Mouse (Mus musculus) forebrain, embryonic 14.5 days (tissue): ENCODE results near the gene Tmprss5. TPM values are rescaled to one million over a fixed set of nuclear protein-coding genes. Genes with fewer than 3 reads are reported as not detected.

ENCODE experiments used
- ATAC-seq: fragments of 200-750 bp; cut with Nextera tagmentation; 2 replicates; pipeline ENCODE4 v1.8.0; 2017; ENCODE audit warnings: mild to moderate bottlenecking, moderate library complexity
- DNase-seq: peaks from one replicate; pipeline ENCODE4 v3.0.0-alpha.2; 2015; ENCODE audit warnings: low spot score
- H3K27ac ChIP-seq: fragments of 300-500 bp; sonication (generic); 2 replicates; pipeline ENCODE4 v1.5.1; 2014; ENCODE audit warnings: low read depth, mild to moderate bottlenecking, control low read depth, low read length, moderate library complexity
- H3K27me3 ChIP-seq: fragments of 300-500 bp; sonication (generic); replicated peaks from 2 replicates; pipeline ENCODE4 v1.6.1; 2014; ENCODE audit warnings: low read length, control low read depth, mixed read lengths; ENCODE audit not compliant: control insufficient read depth, insufficient read depth
- H3K36me3 ChIP-seq: fragments of 300-500 bp; sonication (generic); 2 replicates; pipeline ENCODE4 v1.6.1; 2014; ENCODE audit warnings: low read length, control low read depth; ENCODE audit not compliant: control insufficient read depth, insufficient read depth
- H3K4me1 ChIP-seq: fragments of 300-500 bp; sonication (generic); 2 replicates; pipeline ENCODE4 v1.6.1; 2014; ENCODE audit warnings: antibody characterized with exemption, low read length, control low read depth; ENCODE audit not compliant: control insufficient read depth, insufficient read depth
- H3K4me2 ChIP-seq: fragments of 300-500 bp; sonication (generic); 2 replicates; pipeline ENCODE4 v1.6.1; 2014; ENCODE audit warnings: mild to moderate bottlenecking, control low read depth, low read length
- H3K4me3 ChIP-seq: fragments of 300-500 bp; sonication (generic); 2 replicates; pipeline ENCODE4 v1.5.1; 2014; ENCODE audit warnings: low read depth, low read length, control low read depth
- H3K9ac ChIP-seq: fragments of 300-500 bp; sonication (generic); 2 replicates; pipeline ENCODE4 v1.6.1; 2014; ENCODE audit warnings: mild to moderate bottlenecking, low read length, control low read depth, moderate library complexity
- H3K9me3 ChIP-seq: fragments of 300-500 bp; sonication (generic); replicated peaks from 2 replicates; pipeline ENCODE4 v1.6.1; 2016; ENCODE audit warnings: low read length, control low read depth, mixed read lengths; ENCODE audit not compliant: control insufficient read depth
- WGBS: fragments of 180-500 bp; shearing (Covaris S2); extraction: QIAGEN DNeasy Blood & Tissue Kit; methylation state at CpG from one replicate; pipeline ENCODE4 v1.1.7; 2014; 5-methylcytosine and 5-hydroxymethylcytosine counted together
- polyA plus RNA-seq: library from polyadenylated mRNA; unstranded; fragments of >200 nt; fragmentation: Nextera tagmentation; extraction: Ambion mirVana; gene quantifications from 2 replicates; pipeline ENCODE4 v1.2.1, GENCODE M21; 2014

The Tmprss5 gene
- polyA plus RNA-seq, 1 experiment from 2014 or later, result 1.3 TPM

DNA sequence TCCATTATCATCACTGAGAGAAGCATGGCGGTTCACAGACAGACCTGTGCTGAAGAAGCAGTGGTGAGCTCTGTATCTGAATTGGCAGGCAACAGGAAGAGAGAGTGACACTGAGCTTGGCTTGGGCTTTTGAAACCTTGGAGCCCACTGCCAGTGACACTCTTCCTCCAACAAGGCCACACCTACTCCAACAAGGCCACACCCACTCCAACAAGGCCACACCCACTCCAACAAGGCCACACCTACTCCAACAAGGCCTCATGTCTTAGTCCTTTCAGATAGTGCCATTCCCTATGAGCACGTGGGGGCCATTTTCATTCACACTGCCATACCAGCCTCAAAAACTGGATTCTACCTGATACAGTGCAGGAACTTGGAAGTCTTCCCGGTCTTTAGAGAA lies 17.8 kb downstream of the Tmprss5 start:
- no peaks in the 10 kb centered on the region for H3K36me3 ChIP-seq
- H3K27ac ChIP-seq, result no peak overlapping the region
- WGBS, result 94% methylated on average over 3 of the region's 3 CpGs
- DNase-seq, result no peak
- H3K4me2 ChIP-seq, result no peak overlapping the region
- H3K27me3 ChIP-seq, result no peaks in the 10 kb centered on the region
- ATAC-seq, result no peak
- peaks cover 8% of the 10 kb centered on the region for H3K4me1 ChIP-seq
- H3K4me3 ChIP-seq, result no peak overlapping the region
- no peak overlapping the region for H3K9ac ChIP-seq
- no peaks in the 10 kb centered on the region for H3K9me3 ChIP-seq

- no peak overlapping the region for H3K9ac ChIP-seq
- no peaks in the 10 kb centered on the region for H3K9me3 ChIP-seq
- H3K4me1 ChIP-seq, result peaks cover 8% of the 10 kb centered on the region
- peak; percentile 88 for ATAC-seq
- H3K4me3 ChIP-seq, result no peak overlapping the region
- WGBS, result 0% methylated on average over 1 of the region's 1 CpGs
- no peaks in the 10 kb centered on the region for H3K27me3 ChIP-seq
- peak; percentile 81 for DNase-seq
- no peak overlapping the region for H3K27ac ChIP-seq
- H3K4me2 ChIP-seq, result no peak overlapping the region
- H3K36me3 ChIP-seq, result no peaks in the 10 kb centered on the region
These were observed 21.3 kb downstream of the Tmprss5 start for GRCm38 (mm10) chr9:49102328-49102727.

DNA sequence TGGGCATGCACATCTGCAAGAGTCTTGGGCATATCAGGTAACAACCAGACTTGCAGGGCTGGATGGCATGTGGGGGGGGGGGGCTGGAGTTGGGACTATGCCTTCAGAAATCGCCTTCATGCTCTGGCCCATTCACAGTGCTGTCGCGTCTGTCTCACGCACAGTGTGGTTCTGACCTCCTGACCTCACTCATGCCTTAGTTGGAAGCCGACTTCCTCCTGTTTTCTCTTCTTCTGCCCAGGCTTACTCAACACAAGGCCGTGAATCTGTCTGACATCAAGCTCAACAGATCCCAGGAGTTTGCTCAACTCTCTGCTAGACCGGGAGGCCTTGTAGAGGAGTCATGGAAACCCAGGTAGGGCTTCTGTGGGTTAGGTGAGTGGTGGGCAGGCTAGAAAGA lies 28.0 kb downstream of the Tmprss5 start:
- no peak overlapping the region for H3K9ac ChIP-seq
- H3K27ac ChIP-seq, result no peak overlapping the region
- H3K4me2 ChIP-seq, result no peak overlapping the region
- H3K4me1 ChIP-seq, result no peaks in the 10 kb centered on the region
- H3K27me3 ChIP-seq, result no peaks in the 10 kb centered on the region
- ATAC-seq (no peak), DNase-seq (no peak)
- no peaks in the 10 kb centered on the region for H3K36me3 ChIP-seq
- 67% methylated on average over 7 of the region's 7 CpGs for whole genome bisulfite sequencing
- no peak overlapping the region for H3K4me3 ChIP-seq
- no peaks in the 10 kb centered on the region for H3K9me3 ChIP-seq

GRCm38 (mm10) chr9:49110476-49111220 lies 29.6 kb downstream of the Tmprss5 start:
- no peaks in the 10 kb centered on the region for H3K27me3 ChIP-seq
- 42% methylated on average over 6 of the region's 6 CpGs for WGBS
- no peaks in the 10 kb centered on the region for H3K4me1 ChIP-seq
- no peak for ATAC-seq
- no peak overlapping the region for H3K27ac ChIP-seq
- H3K36me3 ChIP-seq, result no peaks in the 10 kb centered on the region
- no peak for DNase-seq
- no peaks in the 10 kb centered on the region for H3K9me3 ChIP-seq
- H3K4me2 ChIP-seq, result no peak overlapping the region
- H3K4me3 ChIP-seq, result no peak overlapping the region
- H3K9ac ChIP-seq, result no peak overlapping the region

GRCm38 (mm10) chr9:49111296-49111695 lies 30.2 kb downstream of the Tmprss5 start:
- Histone ChIP-seq H3K4me3 (no peak overlapping the region), H3K9me3 (no peaks in the 10 kb centered on the region), H3K4me1 (no peaks in the 10 kb centered on the region), H3K27me3 (no peaks in the 10 kb centered on the region), H3K9ac (no peak overlapping the region), H3K4me2 (no peak overlapping the region), H3K27ac (no peak overlapping the region), H3K36me3 (no peaks in the 10 kb centered on the region)
- 98% methylated on average over 5 of the region's 5 CpGs for WGBS
- ATAC-seq, result no peak
- no peak for DNase-seq

GRCm38 (mm10) chr9:49118271-49118825 lies 37.3 kb downstream of the Tmprss5 start:
- H3K27me3 ChIP-seq, result no peaks in the 10 kb centered on the region
- no peak overlapping the region for H3K9ac ChIP-seq
- 32% methylated on average over 3 of the region's 3 CpGs for WGBS
- H3K9me3 ChIP-seq, result no peaks in the 10 kb centered on the region
- DNase-seq (peak; percentile 56), ATAC-seq (no peak)
- no peak overlapping the region for H3K4me3 ChIP-seq
- no peaks in the 10 kb centered on the region for H3K36me3 ChIP-seq
- H3K4me2 ChIP-seq, result no peak overlapping the region
- peaks cover 4% of the 10 kb centered on the region; the same call in 1 of the 2 replicates for H3K4me1 ChIP-seq
- no peak overlapping the region for H3K27ac ChIP-seq

GRCm38 (mm10) chr9:49119759-49120158 lies 38.7 kb downstream of the Tmprss5 start:
- Histone ChIP-seq H3K4me3 (no peak overlapping the region), H3K9ac (no peak overlapping the region), H3K27me3 (no peaks in the 10 kb centered on the region), H3K27ac (no peak overlapping the region), H3K9me3 (no peaks in the 10 kb centered on the region), H3K4me1 (peaks cover 4% of the 10 kb centered on the region; the same call in 1 of the 2 replicates), H3K4me2 (no peak overlapping the region), H3K36me3 (no peaks in the 10 kb centered on the region)
- ATAC-seq (no peak), DNase-seq (no peak)
- 80% methylated on average over 4 of the region's 4 CpGs for WGBS

GRCm38 (mm10) chr9:49125706-49126105 lies 44.6 kb downstream of the Tmprss5 start:
- Histone ChIP-seq H3K36me3 (no peaks in the 10 kb centered on the region), H3K27me3 (no peaks in the 10 kb centered on the region), H3K27ac (no peak overlapping the region), H3K9ac (no peak overlapping the region), H3K4me3 (no peak overlapping the region), H3K9me3 (no peaks in the 10 kb centered on the region), H3K4me2 (no peak overlapping the region), H3K4me1 (peaks cover 2% of the 10 kb centered on the region; the same call in 1 of the 2 replicates)
- ATAC-seq (no peak), DNase-seq (no peak)
- WGBS, result 81% methylated on average over 7 of the region's 7 CpGs

DNA sequence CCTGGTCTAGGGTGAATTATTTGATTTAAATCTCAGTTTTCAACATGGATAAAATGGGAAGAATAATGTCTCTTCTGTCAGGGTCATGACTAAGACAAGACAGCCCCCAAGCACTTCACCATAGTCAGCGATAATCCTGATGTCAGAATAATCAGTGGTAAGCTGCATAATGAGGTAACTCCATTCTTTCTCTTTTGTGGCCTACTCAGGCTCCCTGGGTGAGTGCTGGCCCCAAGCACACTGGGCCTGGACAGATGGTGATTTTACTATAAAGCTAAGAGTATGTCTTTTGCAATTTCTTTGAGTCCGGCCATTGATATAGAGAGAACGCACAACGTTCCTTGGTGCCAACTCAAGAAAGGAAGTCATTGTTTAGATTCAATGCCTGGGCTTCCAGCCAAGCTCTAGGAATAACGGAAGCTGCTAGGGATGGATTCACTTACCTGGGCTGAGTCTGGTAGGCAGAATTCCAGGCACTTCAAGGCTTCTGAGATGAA lies 49.5 kb downstream of the Tmprss5 start:
- Histone ChIP-seq H3K4me3 (no peak overlapping the region), H3K27ac (no peak overlapping the region)

More for the DNA sequence above, 49.5 kb downstream of the Tmprss5 start:
- WGBS, result 8% methylated on average over 5 of the region's 5 CpGs
- Histone ChIP-seq H3K4me2 (no peak overlapping the region), H3K9me3 (no peaks in the 10 kb centered on the region), H3K9ac (no peak overlapping the region), H3K4me1 (peaks cover 5% of the 10 kb centered on the region; the same call in 1 of the 2 replicates), H3K27me3 (no peaks in the 10 kb centered on the region), H3K36me3 (no peaks in the 10 kb centered on the region)
- DNase-seq (peak; percentile 44), ATAC-seq (no peak)
